Mouse (Mus musculus) liver, embryonic 11.5 days (tissue): Measurements from ENCODE around the gene Mybbp1a. TPM values are rescaled to one million over a fixed set of nuclear protein-coding genes. Genes with fewer than 3 reads are reported as not detected.
A peak's percentile ranks its signal among the peaks of the same experiment; 100 is the strongest.

Source experiments
- ATAC-seq: fragments of 200-750 bp; cut with Nextera tagmentation; replicated peaks from 2 replicates; pipeline ENCODE4 v1.8.0; 2017; ENCODE audit warnings: moderate number of reproducible peaks, mild to moderate bottlenecking, moderate TSS enrichment, moderate library complexity; ENCODE audit not compliant: low FRiP score
- DNase-seq: peaks from one replicate; pipeline ENCODE4 v3.0.0-alpha.2; 2017; ENCODE audit warnings: low spot score
- H3K27ac ChIP-seq: fragments of 300-500 bp; sonication (generic); 2 replicates; pipeline ENCODE4 v1.5.1; 2014; ENCODE audit warnings: mild to moderate bottlenecking, low read depth, low read length, control low read depth
- H3K27me3 ChIP-seq: fragments of 300-500 bp; sonication (generic); replicated peaks from 2 replicates; pipeline ENCODE4 v1.6.1; 2014; ENCODE audit warnings: low read length, mixed read lengths; ENCODE audit not compliant: control insufficient read depth, insufficient read depth
- H3K36me3 ChIP-seq: fragments of 300-500 bp; sonication (generic); 2 replicates; pipeline ENCODE4 v1.6.1; 2014; ENCODE audit warnings: mild to moderate bottlenecking, low read length, moderate library complexity, mixed read lengths; ENCODE audit not compliant: control insufficient read depth, insufficient read depth
- H3K4me1 ChIP-seq: fragments of 300-500 bp; sonication (generic); replicated peaks from 2 replicates; pipeline ENCODE4 v1.6.1; 2014; ENCODE audit warnings: low read length, mixed read lengths; ENCODE audit not compliant: control insufficient read depth, insufficient read depth
- H3K4me2 ChIP-seq: fragments of 300-500 bp; sonication (generic); 2 replicates; pipeline ENCODE4 v1.6.1; 2014; ENCODE audit warnings: mild to moderate bottlenecking, control low read depth, moderate library complexity
- H3K4me3 ChIP-seq: fragments of 300-500 bp; sonication (generic); 2 replicates; pipeline ENCODE4 v1.5.1; 2014; ENCODE audit warnings: low read depth, low read length, control low read depth
- H3K9ac ChIP-seq: fragments of 300-500 bp; sonication (generic); 2 replicates; pipeline ENCODE4 v1.6.1; 2014; ENCODE audit warnings: low read depth, low read length, control low read depth
- H3K9me3 ChIP-seq: fragments of 300-500 bp; sonication (generic); 2 replicates; pipeline ENCODE4 v1.6.1; 2016; ENCODE audit warnings: low read length, inconsistent platforms, mixed read lengths; ENCODE audit not compliant: control insufficient read depth
- WGBS: fragments of 180-500 bp; shearing (Covaris S2); extraction: QIAGEN DNeasy Blood & Tissue Kit; methylation state at CpG from one replicate; pipeline ENCODE4 v1.1.7; 2014; 5-methylcytosine and 5-hydroxymethylcytosine counted together
- polyA plus RNA-seq: library from polyadenylated mRNA; unstranded; fragments of >200 nt; fragmentation: Nextera tagmentation; extraction: Ambion mirVana; gene quantifications from 2 replicates; pipeline ENCODE4 v1.2.1, GENCODE M21; 2014

Gene Mybbp1a
- polyA plus RNA-seq, 1 experiment from 2014 or later: 263 TPM

DNA sequence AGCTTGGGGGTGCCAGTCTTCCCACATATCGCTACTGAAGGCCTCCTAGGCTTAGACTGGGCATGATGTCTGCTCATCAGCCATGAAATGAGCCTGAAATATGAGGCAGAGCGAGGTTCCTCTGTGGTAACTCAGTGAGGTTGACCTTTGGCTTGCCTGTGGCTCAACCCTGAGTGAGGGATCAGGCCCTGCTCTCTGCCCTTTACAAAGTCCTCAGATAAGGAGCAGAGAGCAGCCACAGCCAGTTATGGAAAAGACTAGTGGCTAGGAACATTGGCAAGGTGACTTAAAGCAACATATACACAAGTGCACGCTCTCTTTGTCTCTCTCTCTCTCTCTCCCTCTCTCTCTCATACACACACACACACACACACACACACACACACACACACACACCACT lies 33.8 kb downstream of the Mybbp1a start:
- 46% methylated on average over 3 of the region's 3 CpGs for WGBS
- Histone ChIP-seq H3K4me3 (no peak overlapping the region), H3K4me1 (peaks cover 87% of the 10 kb centered on the region), H3K36me3 (peaks cover 2% of the 10 kb centered on the region; the same call in 1 of the 2 replicates), H3K27me3 (no peaks in the 10 kb centered on the region), H3K9ac (peak overlapping the region; percentile 39; the same call in 1 of the 2 replicates), H3K4me2 (peak overlapping the region; percentile 58), H3K27ac (peak overlapping the region; percentile 79), H3K9me3 (no peaks in the 10 kb centered on the region)
- no peak for DNase-seq
- peak; percentile 21 for ATAC-seq

DNA sequence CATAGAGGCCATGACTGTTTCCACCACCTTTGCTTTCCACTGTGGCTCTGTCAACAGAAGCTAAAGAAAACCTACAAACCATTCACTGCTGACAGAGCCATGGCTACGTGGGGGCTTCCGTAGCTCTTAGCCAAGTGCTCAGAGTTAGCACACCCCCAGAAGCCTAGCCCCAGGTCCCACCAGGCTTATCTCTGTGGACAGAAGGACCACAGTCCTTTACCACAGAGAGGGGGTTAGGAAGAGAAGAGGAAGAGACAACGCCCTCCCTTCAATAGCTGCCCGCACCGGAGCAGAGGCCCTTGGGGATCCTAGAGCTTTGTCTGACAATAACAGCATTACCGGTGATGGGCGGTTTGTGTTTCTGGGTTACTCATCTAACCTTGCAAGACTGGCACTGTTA lies 34.3 kb downstream of the Mybbp1a start:
- H3K9me3 ChIP-seq: no peaks in the 10 kb centered on the region
- ATAC-seq (peak; percentile 81), DNase-seq (peak; percentile 61)
- peaks cover 87% of the 10 kb centered on the region for H3K4me1 ChIP-seq
- no peaks in the 10 kb centered on the region for H3K27me3 ChIP-seq
- peaks cover 2% of the 10 kb centered on the region; the same call in 1 of the 2 replicates for H3K36me3 ChIP-seq
- peak overlapping the region; percentile 79 for H3K27ac ChIP-seq
- WGBS: 37% methylated on average over 7 of the region's 7 CpGs
- H3K4me3 ChIP-seq: peak overlapping the region; percentile 23
- H3K4me2 ChIP-seq: peak overlapping the region; percentile 58
- peak overlapping the region; percentile 47 for H3K9ac ChIP-seq

DNA sequence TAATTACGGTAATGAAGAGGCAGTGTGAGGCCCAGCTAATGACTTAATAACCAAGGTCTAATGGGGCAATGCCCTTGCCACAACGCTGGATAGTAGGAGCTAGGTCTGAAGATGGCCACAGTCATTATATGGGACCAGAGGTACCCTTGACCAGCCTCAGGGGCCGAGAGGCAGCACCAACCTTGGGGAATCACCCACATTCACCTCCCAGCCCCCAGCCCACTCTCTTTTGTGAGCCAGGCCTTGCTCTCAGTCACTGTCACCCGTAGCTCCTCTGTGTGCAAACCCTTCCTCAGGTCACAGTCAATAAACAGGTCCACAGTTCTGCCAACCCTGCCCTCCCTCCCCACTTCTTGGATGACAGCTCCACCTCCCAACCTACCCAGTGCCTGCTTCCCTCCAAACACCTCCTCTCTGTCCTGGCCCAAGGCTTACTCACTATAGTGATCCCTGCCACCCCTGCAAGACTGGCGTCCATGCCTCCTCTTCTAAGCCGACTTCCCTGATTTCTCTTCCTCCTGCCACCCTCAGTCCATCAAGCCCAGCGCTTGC lies 35.0 kb downstream of the Mybbp1a start:
- peak overlapping the region; percentile 58 for H3K4me2 ChIP-seq
- H3K4me3 ChIP-seq: peak overlapping the region; percentile 23
- peaks cover 2% of the 10 kb centered on the region; the same call in 1 of the 2 replicates for H3K36me3 ChIP-seq
- peak overlapping the region; percentile 79 for H3K27ac ChIP-seq
- H3K27me3 ChIP-seq: no peaks in the 10 kb centered on the region
- no peaks in the 10 kb centered on the region for H3K9me3 ChIP-seq
- ATAC-seq (no peak), DNase-seq (no peak)
- peaks cover 87% of the 10 kb centered on the region for H3K4me1 ChIP-seq
- 48% methylated on average over 7 of the region's 7 CpGs for WGBS
- peak overlapping the region; percentile 47 for H3K9ac ChIP-seq

DNA sequence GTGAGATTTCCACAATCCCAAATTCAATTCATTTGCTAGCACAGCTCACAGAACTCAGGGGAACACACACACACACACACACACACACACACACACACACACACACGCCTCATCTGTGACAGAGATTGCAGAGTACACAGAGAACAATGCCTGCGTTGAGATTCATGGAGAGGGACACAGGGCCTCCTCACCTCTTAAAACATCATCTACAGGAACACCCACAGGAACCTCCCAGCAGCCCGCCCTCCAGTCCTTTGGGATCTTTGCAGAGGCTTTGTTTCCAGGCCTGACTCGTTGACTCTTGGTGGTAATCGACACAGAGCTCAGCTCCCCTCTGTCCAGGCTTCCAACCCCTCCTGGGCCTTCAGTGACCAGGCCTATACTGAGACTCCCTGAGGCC lies 36.0 kb downstream of the Mybbp1a start:
- Histone ChIP-seq H3K9ac (no peak overlapping the region), H3K27me3 (no peaks in the 10 kb centered on the region), H3K4me3 (no peak overlapping the region), H3K27ac (peak overlapping the region; percentile 46), H3K36me3 (peaks cover 2% of the 10 kb centered on the region; the same call in 1 of the 2 replicates), H3K4me2 (peak overlapping the region; percentile 4; the same call in 1 of the 2 replicates), H3K4me1 (peaks cover 87% of the 10 kb centered on the region), H3K9me3 (no peaks in the 10 kb centered on the region)
- DNase-seq (no peak), ATAC-seq (no peak)
- WGBS: 52% methylated on average over 5 of the region's 5 CpGs

DNA sequence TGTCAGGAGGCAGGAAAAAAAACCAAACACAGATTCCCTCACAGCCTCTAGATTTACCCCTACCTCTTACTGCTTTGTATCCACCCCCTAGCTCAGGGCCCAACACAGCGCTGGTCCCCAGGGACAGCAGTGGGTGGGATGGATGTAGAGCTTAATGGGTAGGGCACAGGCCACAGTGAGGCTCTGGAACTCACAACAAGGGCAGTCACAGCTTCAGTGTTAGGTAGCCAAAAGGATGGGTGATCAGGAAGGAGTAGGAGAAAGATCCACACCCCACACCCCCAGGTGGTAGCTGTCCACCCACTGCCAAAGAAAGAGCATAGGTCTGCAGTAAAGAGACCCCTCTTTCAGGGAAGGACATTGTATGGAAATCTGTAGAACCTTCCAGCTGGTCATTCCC lies 36.5 kb downstream of the Mybbp1a start:
- no peak overlapping the region for H3K4me3 ChIP-seq
- 74% methylated on average over 1 of the region's 1 CpGs for whole genome bisulfite sequencing
- H3K36me3 ChIP-seq: peaks cover 2% of the 10 kb centered on the region; the same call in 1 of the 2 replicates
- ATAC-seq: no peak
- no peak overlapping the region for H3K9ac ChIP-seq
- peaks cover 90% of the 10 kb centered on the region for H3K4me1 ChIP-seq
- H3K27me3 ChIP-seq: no peaks in the 10 kb centered on the region
- H3K9me3 ChIP-seq: no peaks in the 10 kb centered on the region
- H3K4me2 ChIP-seq: no peak overlapping the region; the same call in 1 of the 2 replicates
- no peak for DNase-seq
- H3K27ac ChIP-seq: peak overlapping the region; percentile 46

DNA sequence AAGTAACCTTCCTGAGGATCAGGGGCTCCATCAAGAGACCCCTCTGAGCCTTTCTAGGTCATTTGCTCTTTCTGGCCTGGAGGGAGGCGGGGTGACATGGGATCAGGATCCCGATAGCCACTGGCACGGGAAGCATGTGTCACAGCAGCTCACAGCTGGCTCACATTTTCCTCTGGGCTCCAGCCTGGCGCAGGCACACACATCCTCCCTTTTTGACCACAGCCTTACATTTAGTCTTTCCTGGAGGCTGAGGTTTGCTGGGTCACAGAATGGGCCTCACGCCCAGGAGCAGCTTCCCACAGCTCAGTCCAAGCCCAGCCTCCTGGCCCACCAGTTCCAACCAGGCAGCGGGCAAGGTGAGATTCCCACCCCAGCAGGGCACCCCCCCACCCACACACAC lies 37.1 kb downstream of the Mybbp1a start:
- DNase-seq (no peak), ATAC-seq (no peak)
- Histone ChIP-seq H3K36me3 (peaks cover 2% of the 10 kb centered on the region; the same call in 1 of the 2 replicates), H3K4me2 (no peak overlapping the region), H3K27ac (peak overlapping the region; percentile 46; the same call in 1 of the 2 replicates), H3K27me3 (no peaks in the 10 kb centered on the region), H3K9ac (no peak overlapping the region), H3K4me3 (no peak overlapping the region), H3K9me3 (no peaks in the 10 kb centered on the region), H3K4me1 (peaks cover 95% of the 10 kb centered on the region)
- WGBS: 63% methylated on average over 6 of the region's 6 CpGs

DNA sequence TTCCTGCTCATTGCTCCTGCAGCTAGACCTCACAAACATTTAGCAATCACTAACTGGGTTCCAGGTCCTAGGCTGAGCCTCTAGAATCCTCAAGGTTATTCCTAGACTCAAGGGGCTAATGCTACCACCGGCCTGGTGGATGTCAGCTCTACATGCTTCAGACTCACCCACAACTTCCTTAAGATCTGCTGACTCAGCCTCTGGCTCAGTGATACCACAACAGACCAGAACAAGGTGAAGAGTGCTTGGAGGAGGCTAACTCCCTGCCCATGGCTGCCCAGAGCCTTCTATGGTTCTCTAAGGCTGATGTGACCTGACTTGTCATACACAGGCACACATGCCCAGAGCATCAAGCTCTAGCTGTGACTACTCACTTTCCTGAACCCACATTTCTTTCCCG lies 38.3 kb downstream of the Mybbp1a start:
- Histone ChIP-seq H3K4me2 (peak overlapping the region; percentile 13; the same call in 1 of the 2 replicates), H3K9me3 (no peaks in the 10 kb centered on the region), H3K4me1 (peaks cover 92% of the 10 kb centered on the region), H3K9ac (no peak overlapping the region), H3K36me3 (peaks cover under 1% of the 10 kb centered on the region; the same call in 1 of the 2 replicates), H3K27ac (peak overlapping the region; percentile 67), H3K4me3 (no peak overlapping the region), H3K27me3 (no peaks in the 10 kb centered on the region)
- DNase-seq: no peak
- ATAC-seq: no peak
- WGBS: 45% methylated on average over 2 of the region's 2 CpGs

DNA sequence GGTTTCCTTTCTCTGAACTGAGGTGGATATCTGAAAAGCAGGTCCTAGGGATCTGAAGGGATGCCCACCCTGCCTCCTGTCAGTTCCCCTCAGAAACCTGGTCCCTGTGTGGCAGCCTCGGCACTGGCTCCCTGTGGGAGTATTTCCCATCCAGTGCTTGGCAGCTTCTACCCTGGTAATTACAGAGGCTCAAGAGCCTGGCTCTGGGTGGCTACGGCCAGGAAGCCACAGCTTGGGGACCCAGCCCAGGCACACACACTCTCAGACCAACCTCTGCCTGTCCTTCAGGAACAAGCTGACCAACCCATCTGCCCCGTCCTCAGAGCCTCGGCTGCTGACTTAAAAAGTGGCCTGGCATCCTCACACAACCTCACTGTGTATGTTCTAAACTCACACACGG lies 40.2 kb downstream of the Mybbp1a start:
- Histone ChIP-seq H3K9ac (peak overlapping the region; percentile 58), H3K9me3 (no peaks in the 10 kb centered on the region), H3K27me3 (no peaks in the 10 kb centered on the region), H3K4me1 (peaks cover 90% of the 10 kb centered on the region), H3K27ac (peak overlapping the region; percentile 94), H3K4me2 (peak overlapping the region; percentile 49), H3K36me3 (no peaks in the 10 kb centered on the region), H3K4me3 (no peak overlapping the region)
- no peak for ATAC-seq
- no peak for DNase-seq
- WGBS: 55% methylated on average over 5 of the region's 5 CpGs

DNA sequence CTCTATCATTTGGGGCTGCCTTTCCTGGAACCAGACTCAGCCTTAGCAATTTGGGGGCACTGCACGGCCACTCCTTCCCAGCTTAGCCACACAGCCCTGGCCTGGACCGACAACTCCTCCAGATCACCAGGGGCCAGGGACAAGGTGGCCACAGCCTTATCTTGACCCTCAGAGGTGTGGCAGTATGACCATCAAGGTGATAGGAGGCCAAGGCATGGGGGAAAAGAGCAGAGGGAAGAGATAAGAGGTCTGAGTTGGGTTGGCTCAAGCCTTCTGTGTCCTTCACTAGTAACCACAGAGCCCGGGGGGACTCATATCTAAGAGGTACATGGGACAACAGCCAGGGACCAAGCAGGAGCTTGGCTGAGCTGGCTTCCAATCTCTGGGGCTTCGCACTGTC lies 40.8 kb downstream of the Mybbp1a start:
- 29% methylated on average over 4 of the region's 4 CpGs for WGBS
- ATAC-seq (peak; percentile 87), DNase-seq (peak; percentile 61)
- Histone ChIP-seq H3K27ac (peak overlapping the region; percentile 94), H3K4me1 (peaks cover 90% of the 10 kb centered on the region), H3K4me3 (no peak overlapping the region), H3K27me3 (no peaks in the 10 kb centered on the region), H3K9ac (peak overlapping the region; percentile 58), H3K36me3 (no peaks in the 10 kb centered on the region), H3K4me2 (peak overlapping the region; percentile 49), H3K9me3 (no peaks in the 10 kb centered on the region)
